Mouse (Mus musculus) bone marrow, adult 2 months (tissue): Measurements from ENCODE around the gene Vps37b.

Experiments used
- CTCF ChIP-seq: fragments of 200-500 bp; IDR thresholded peaks from 2 replicates; pipeline ENCODE4 v1.5.1; 2011; ENCODE audit warnings: low read length, control low read depth; ENCODE audit not compliant: control insufficient read depth, insufficient read depth
- POLR2A ChIP-seq: fragments of 200-500 bp; IDR thresholded peaks from 2 replicates; pipeline ENCODE4 v1.6.1; 2011; ENCODE audit warnings: low read depth, mild to moderate bottlenecking, control low read depth, low read length, borderline replicate concordance; ENCODE audit not compliant: control insufficient read depth

GRCm38 (mm10) chr5:124050095-124051050 lies 18.3 kb upstream of the Vps37b start:
- TF ChIP-seq CTCF = no peak
- TF ChIP-seq POLR2A = peak; percentile 32; the same call in 1 of the 2 replicates
